17 mouse cellular contexts compared by ENCODE assay signal in genomic region chrX:144081146-144081545, GRCm38 (mm10).
DNase-seq lines count a peak whose midpoint lies in the region; ATAC-seq and TF ChIP-seq lines count a peak whose summit lies in the region.
"Had no signal": no experiment of that assay in that cellular context is flagged by ENCODE, and none has a peak within 500 bp of the region (broad histone marks: within the 10 kb centered on the region; RNA-seq: fewer than 3 reads in every experiment).

No protein-coding gene starts in this region.

- H3K9me3 ChIP-seq in forebrain, embryonic 14.5 days (replicated peaks; ENCODE audit: control insufficient read depth, low read length): no peaks in the 10 kb centered on the region
- no peaks in the 10 kb centered on the region for H3K9me3 ChIP-seq in forebrain, embryonic 15.5 days
- H3K9me3 ChIP-seq: embryonic facial prominence, embryonic 13.5 days; limb, embryonic 13.5 days; neural tube, embryonic 15.5 days had no signal

- H3K9ac ChIP-seq in forebrain, embryonic 14.5 days (ENCODE audit: low read length): no peak overlapping the region
- H3K9ac ChIP-seq in forebrain, embryonic 15.5 days (replicated peaks): no peak overlapping the region
- H3K9ac ChIP-seq: embryonic facial prominence, embryonic 13.5 days; limb, embryonic 13.5 days; neural tube, embryonic 15.5 days had no signal

- no peak overlapping the region for H3K4me2 ChIP-seq in forebrain, embryonic 14.5 days (ENCODE audit: low read length)
- no peak overlapping the region for H3K4me2 ChIP-seq in forebrain, embryonic 15.5 days (replicated peaks)
- H3K4me2 ChIP-seq: embryonic facial prominence, embryonic 13.5 days; limb, embryonic 13.5 days; neural tube, embryonic 15.5 days had no signal

- H3K4me3 ChIP-seq in forebrain, embryonic 14.5 days (ENCODE audit: low read depth, low read length): no peak overlapping the region
- H3K4me3 ChIP-seq in forebrain, embryonic 15.5 days: no peak overlapping the region
- no peak overlapping the region for H3K4me3 ChIP-seq in left cerebral cortex, adult 2 months
- H3K4me3 ChIP-seq: embryonic facial prominence, embryonic 13.5 days; limb, embryonic 13.5 days; neural tube, embryonic 15.5 days had no signal

- no peak overlapping the region for H3K27ac ChIP-seq in forebrain, embryonic 14.5 days (ENCODE audit: low read depth, low read length)
- no peak overlapping the region for H3K27ac ChIP-seq in forebrain, embryonic 15.5 days (replicated peaks)
- H3K27ac ChIP-seq in left cerebral cortex, adult 2 months: no peak overlapping the region
- H3K27ac ChIP-seq: embryonic facial prominence, embryonic 13.5 days; limb, embryonic 13.5 days; neural tube, embryonic 15.5 days had no signal

- no peaks in the 10 kb centered on the region for H3K27me3 ChIP-seq in forebrain, embryonic 14.5 days (replicated peaks; ENCODE audit: control insufficient read depth, insufficient read depth, low read length)
- no peaks in the 10 kb centered on the region for H3K27me3 ChIP-seq in forebrain, embryonic 15.5 days
- H3K27me3 ChIP-seq: embryonic facial prominence, embryonic 13.5 days; limb, embryonic 13.5 days; neural tube, embryonic 15.5 days had no signal

- no peaks in the 10 kb centered on the region for H3K4me1 ChIP-seq in forebrain, embryonic 14.5 days (ENCODE audit: control insufficient read depth, insufficient read depth, low read length)
- H3K4me1 ChIP-seq in forebrain, embryonic 15.5 days: no peaks in the 10 kb centered on the region
- H3K4me1 ChIP-seq: embryonic facial prominence, embryonic 13.5 days; limb, embryonic 13.5 days; neural tube, embryonic 15.5 days had no signal

- DNase-seq in forebrain, embryonic 14.5 days (ENCODE audit: low spot score): peak; percentile 35
- no peak for DNase-seq in left cerebral cortex, adult 2 months (ENCODE audit: extremely low spot score in 1 of 2, low spot score in 2 of 2)
- no peak for DNase-seq in left cerebral cortex, postnatal 4 days
- DNase-seq in 416B (ENCODE audit: low read depth) (peak; percentile 1), adipocyte (ENCODE audit: low spot score) (no peak)
- peak; percentile 37 for DNase-seq in brain, embryonic 14.5 days (ENCODE audit: low read depth)
- no peak for DNase-seq in right cerebral cortex, postnatal 10 days (ENCODE audit: low spot score in 2 of 2)
- DNase-seq: adrenal gland, postnatal 36 days; heart, adult 18-20 months; heart, postnatal 10 days; lung, adult 18-20 months; spleen, adult 18-20 months; thymus, postnatal 14 days had no signal

- ATAC-seq in forebrain, embryonic 14.5 days: no peak
- ATAC-seq in forebrain, embryonic 15.5 days (replicated peaks): no peak

- H3K36me3 ChIP-seq in forebrain, embryonic 14.5 days (ENCODE audit: control insufficient read depth, insufficient read depth, low read length): no peaks in the 10 kb centered on the region
- no peaks in the 10 kb centered on the region for H3K36me3 ChIP-seq in forebrain, embryonic 15.5 days
- H3K36me3 ChIP-seq: embryonic facial prominence, embryonic 13.5 days; limb, embryonic 13.5 days; neural tube, embryonic 15.5 days had no signal

- no peak for TF ChIP-seq POLR2A in brain, embryonic 14.5 days (IDR thresholded peaks at IDR 0.05; ENCODE audit: borderline replicate concordance, extremely low read depth, insufficient read depth, insufficient read length, poor library complexity, severe bottlenecking)

- peak; percentile 34 for TF ChIP-seq CTCF in left cerebral cortex, adult 2 months (IDR thresholded peaks at IDR 0.05)
- no peak for TF ChIP-seq CTCF in brain, embryonic 14.5 days (IDR thresholded peaks at IDR 0.05; ENCODE audit: borderline replicate concordance, extremely low read depth, insufficient read depth, insufficient read length)

- intact Hi-C loops in left cerebral cortex, adult 2 months (cut with DNase I): loop anchor here (2.0 kb wide), 1 partner anchor 220 kb away; no protein-coding TSS in a partner anchor
- intact Hi-C loops in left cerebral cortex, postnatal 4 days (cut with DNase I): loop anchor here (10.0 kb wide), 1 partner anchor 214 kb away; no protein-coding TSS in a partner anchor

- WGBS in forebrain, embryonic 14.5 days: 17% methylated on average over 1 of the region's 1 CpGs
- whole genome bisulfite sequencing in forebrain, embryonic 15.5 days: 20% methylated on average over 1 of the region's 1 CpGs

Comparison
In these comparisons a context has a peak if more than half of its experiments do, and no peak if none do; other contexts are left out.
1. DNase-seq: peak in forebrain, embryonic 14.5 days (single experiment), 416B (single experiment) and brain, embryonic 14.5 days (single experiment); none in left cerebral cortex, adult 2 months (0 of 2), left cerebral cortex, postnatal 4 days (single experiment), right cerebral cortex, postnatal 10 days (0 of 2) and adipocyte (single experiment).